Mouse (Mus musculus): ENCODE data around the gene Pou6f2. TPM values are rescaled to one million over a fixed set of nuclear protein-coding genes. Genes with fewer than 3 reads are reported as not detected.

Pou6f2 gene
- total and polyA plus RNA-seq, 3 experiments, result not detected

DNA sequence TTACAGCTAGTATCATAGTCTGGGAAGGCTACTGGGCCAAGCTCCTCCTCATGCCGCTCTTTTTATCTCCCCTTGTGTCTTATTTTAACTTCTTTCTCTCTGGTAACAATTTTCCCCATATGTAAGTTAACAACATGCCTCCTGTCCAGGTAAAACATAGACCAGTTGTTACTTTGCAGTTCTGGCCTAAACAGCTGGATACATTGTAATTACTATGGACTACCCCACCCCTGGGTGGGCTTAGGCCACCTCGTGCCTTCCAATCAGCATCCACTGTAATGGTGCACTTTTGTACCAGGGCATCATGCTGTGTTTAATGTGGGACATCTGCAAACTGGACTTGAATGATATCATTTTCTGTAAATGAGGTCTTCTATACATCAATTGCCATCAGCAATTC lies 271.4 kb downstream of the Pou6f2 start:
- DNase-seq (ENCODE audit: low read depth, low spot score), result no peak
- H3K27ac ChIP-seq (ENCODE audit: control insufficient read depth, low read depth, low read length), result no peak overlapping the region
- no peak overlapping the region for H3K4me3 ChIP-seq (ENCODE audit: control insufficient read depth in 1 of 2, insufficient read depth in 1 of 2, low read depth in 2 of 2, low read length in 2 of 2)
- H3K79me2 ChIP-seq (ENCODE audit: control insufficient read depth, insufficient read depth, low read length, poor library complexity), result no peaks in the 10 kb centered on the region
- no peaks in the 10 kb centered on the region for H3K9me3 ChIP-seq (replicated peaks; ENCODE audit: insufficient read depth, low read length)
- H3K36me3 ChIP-seq (ENCODE audit: control insufficient read depth in 1 of 2, insufficient read depth in 2 of 2, low read length in 2 of 2), result no peaks in the 10 kb centered on the region
- TF ChIP-seq ZC3H11A (IDR thresholded peaks at IDR 0.05; ENCODE audit: low read depth, low read length) (no peak), ZKSCAN1 (IDR thresholded peaks at IDR 0.05; ENCODE audit: low read depth, low read length) (no peak), NELFE (IDR thresholded peaks at IDR 0.05; ENCODE audit: low read depth, low read length) (no peak), ZNF384 (IDR thresholded peaks at IDR 0.05; ENCODE audit: low read depth, low read length) (no peak), CHD1 (IDR thresholded peaks at IDR 0.05; ENCODE audit: low read depth, low read length) (no peak), MAFK (IDR thresholded peaks at IDR 0.05; ENCODE audit: borderline replicate concordance, low read depth, low read length) (no peak), TCF12 (IDR thresholded peaks at IDR 0.05; ENCODE audit: low read depth, low read length) (no peak), NRF1 (IDR thresholded peaks at IDR 0.05; ENCODE audit: insufficient read depth, low read depth, low read length, poor library complexity, severe bottlenecking) (no peak), MAZ (IDR thresholded peaks at IDR 0.05; ENCODE audit: low read depth, low read length) (no peak)
- H3K9ac ChIP-seq (ENCODE audit: control insufficient read depth, low read depth, low read length, poor library complexity, severe bottlenecking), result no peak overlapping the region
- H3K4me1 ChIP-seq (ENCODE audit: control insufficient read depth in 1 of 2, insufficient read depth in 2 of 2, low read length in 2 of 2), result no peaks in the 10 kb centered on the region
- H3K27me3 ChIP-seq (ENCODE audit: control insufficient read depth in 1 of 2, insufficient read depth in 2 of 2, low read length in 2 of 2), result no peaks in the 10 kb centered on the region

DNA sequence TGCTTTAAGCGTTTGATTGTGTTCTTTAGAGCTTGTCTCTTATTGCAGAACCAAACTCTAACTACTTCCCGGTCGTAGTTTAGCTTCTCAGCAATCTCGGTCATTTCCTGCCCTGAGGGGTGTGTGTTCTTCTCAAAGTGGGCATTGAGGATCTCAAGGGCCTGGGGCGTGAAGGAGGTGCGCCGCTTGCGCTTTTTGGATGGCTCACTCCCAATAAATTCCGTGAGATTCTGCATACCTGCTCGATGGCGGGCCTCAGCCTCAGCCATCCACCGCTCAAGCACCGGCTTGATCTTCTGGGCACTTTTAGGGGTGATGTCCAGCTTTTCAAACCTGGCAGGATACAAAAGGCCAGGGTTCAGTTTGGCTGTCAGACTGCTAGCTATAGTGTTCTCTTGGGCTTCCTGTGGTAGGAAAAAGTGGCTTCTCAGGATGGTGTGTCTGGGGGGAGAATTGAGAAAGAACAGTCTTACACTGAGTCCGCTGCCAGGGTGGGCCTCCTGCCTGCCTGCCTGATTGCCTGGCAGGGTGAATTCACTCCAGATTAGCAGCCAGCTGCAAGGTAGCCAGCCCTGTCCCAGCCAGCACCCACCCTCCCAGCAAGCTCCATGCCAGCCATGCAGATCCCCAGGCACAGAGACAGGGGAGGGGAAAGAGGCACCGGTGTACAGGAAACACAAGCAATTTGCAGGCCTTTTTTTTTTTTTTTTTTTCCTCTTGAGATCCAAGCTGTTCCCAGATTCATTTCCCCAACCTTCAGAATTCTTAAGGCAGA lies 272.1 kb downstream of the Pou6f2 start:
- Histone ChIP-seq H3K27me3 (ENCODE audit: control insufficient read depth in 1 of 2, insufficient read depth in 2 of 2, low read length in 2 of 2) (no peaks in the 10 kb centered on the region), H3K4me3 (ENCODE audit: control insufficient read depth in 1 of 2, insufficient read depth in 1 of 2, low read depth in 2 of 2, low read length in 2 of 2) (no peak overlapping the region), H3K79me2 (ENCODE audit: control insufficient read depth, insufficient read depth, low read length, poor library complexity) (no peaks in the 10 kb centered on the region), H3K9ac (ENCODE audit: control insufficient read depth, low read depth, low read length, poor library complexity, severe bottlenecking) (no peak overlapping the region), H3K36me3 (ENCODE audit: control insufficient read depth in 1 of 2, insufficient read depth in 2 of 2, low read length in 2 of 2) (no peaks in the 10 kb centered on the region), H3K4me1 (ENCODE audit: control insufficient read depth in 1 of 2, insufficient read depth in 2 of 2, low read length in 2 of 2) (no peaks in the 10 kb centered on the region), H3K27ac (ENCODE audit: control insufficient read depth, low read depth, low read length) (no peak overlapping the region), H3K9me3 (replicated peaks; ENCODE audit: insufficient read depth, low read length) (no peaks in the 10 kb centered on the region)
- DNase-seq (ENCODE audit: low read depth, low spot score), result no peak
- TF ChIP-seq MYB (IDR thresholded peaks at IDR 0.05; ENCODE audit: low read depth, low read length), result no peak
- no peak for TF ChIP-seq ZKSCAN1 (IDR thresholded peaks at IDR 0.05; ENCODE audit: low read depth, low read length)
- TF ChIP-seq JUND (IDR thresholded peaks at IDR 0.05; ENCODE audit: low read depth, low read length), result no peak
- no peak for TF ChIP-seq EP300 (IDR thresholded peaks at IDR 0.05; ENCODE audit: low read depth in 1 of 2, low read length in 2 of 2)
- TF ChIP-seq MAZ (IDR thresholded peaks at IDR 0.05; ENCODE audit: low read depth, low read length), result no peak
- TF ChIP-seq RAD21 (IDR thresholded peaks at IDR 0.05; ENCODE audit: low read depth, low read length), result no peak
- no peak for TF ChIP-seq E2F4 (IDR thresholded peaks at IDR 0.05; ENCODE audit: borderline replicate concordance, low read depth, low read length)
- TF ChIP-seq CHD2 (IDR thresholded peaks at IDR 0.05; ENCODE audit: low read length), result no peak
- no peak for TF ChIP-seq CTCF (IDR thresholded peaks at IDR 0.05 in 2 of 3, conservative IDR thresholded peaks at IDR 0.05 in 1 of 3; ENCODE audit: control insufficient read depth in 1 of 3, insufficient read depth in 1 of 3, low read depth in 2 of 3, low read length in 3 of 3, poor library complexity in 1 of 3, severe bottlenecking in 1 of 3)
- no peak for TF ChIP-seq POLR2AphosphoS2 (IDR thresholded peaks at IDR 0.05; ENCODE audit: low read length)
- no peak for TF ChIP-seq MAFK (IDR thresholded peaks at IDR 0.05; ENCODE audit: borderline replicate concordance, low read depth, low read length)
- TF ChIP-seq SIN3A (IDR thresholded peaks at IDR 0.05; ENCODE audit: low read length), result no peak
- TF ChIP-seq TAL1 (IDR thresholded peaks at IDR 0.05; ENCODE audit: low read length), result no peak

Data from MEL (cell line).